Mouse (Mus musculus): ENCODE data around the gene Tmpo.
"Not testable (repeated sequence)": the region's sequence is repeated elsewhere in the genome, so short reads cannot be mapped to it uniquely, and the experiment has no call there.

Tmpo gene

DNA sequence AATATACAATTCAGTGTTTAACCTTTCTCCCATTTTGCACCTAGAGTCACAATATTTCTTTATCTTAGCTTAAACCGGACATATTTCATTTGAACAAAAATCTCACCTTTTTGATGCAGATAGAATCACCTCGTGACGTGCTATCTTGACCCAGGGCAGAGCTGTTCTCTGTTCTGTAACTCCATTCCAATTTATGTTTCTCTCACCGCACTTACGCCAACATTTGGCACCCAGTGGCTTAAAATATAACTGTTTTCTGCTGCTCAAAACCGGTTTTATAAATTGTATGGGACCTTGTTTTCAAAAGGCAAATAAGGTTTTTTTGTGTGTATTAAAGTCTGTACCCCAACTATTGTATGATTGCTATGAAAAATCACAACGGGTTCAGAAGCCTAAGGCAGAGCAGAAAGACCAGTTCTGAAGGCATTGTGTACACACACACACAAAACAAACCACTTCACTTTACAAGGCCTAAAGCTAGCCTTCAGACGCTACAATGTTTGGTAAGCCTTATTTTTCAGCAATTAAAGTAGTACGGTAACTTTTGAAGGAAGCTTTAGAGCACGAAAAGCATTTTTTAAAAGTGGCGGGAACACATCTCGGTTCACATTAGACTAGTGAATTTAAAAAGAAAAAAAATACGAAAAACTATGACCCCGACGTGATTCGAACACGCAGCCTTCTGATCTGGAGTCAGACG lies at the start of gene Tmpo:
Gene Tmpo, minus strand, starts transcription at position 555 of the 700 bp plus-strand sequence.
- no peak for DNase-seq

DNA sequence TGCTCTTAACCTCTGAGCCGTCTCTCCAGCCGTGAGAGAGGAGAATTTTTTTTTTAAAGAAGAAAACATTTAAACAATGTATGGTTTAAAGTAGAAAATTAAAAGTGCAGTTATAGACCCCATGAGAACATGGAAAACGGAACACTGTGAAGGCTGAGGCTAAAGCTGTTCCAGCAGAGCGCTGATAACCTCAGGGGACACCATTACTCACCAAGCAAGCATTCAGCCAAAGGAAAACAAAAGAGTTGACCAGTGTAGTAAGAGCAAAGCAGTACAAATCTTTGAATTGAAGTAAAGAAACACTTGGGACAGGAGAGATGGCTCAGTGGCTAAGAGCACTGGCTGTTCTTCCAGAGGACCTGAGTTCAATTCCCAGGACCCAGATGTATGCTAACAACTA lies 49.3 kb upstream of the Tmpo start:
- DNase-seq = no peak

DNA sequence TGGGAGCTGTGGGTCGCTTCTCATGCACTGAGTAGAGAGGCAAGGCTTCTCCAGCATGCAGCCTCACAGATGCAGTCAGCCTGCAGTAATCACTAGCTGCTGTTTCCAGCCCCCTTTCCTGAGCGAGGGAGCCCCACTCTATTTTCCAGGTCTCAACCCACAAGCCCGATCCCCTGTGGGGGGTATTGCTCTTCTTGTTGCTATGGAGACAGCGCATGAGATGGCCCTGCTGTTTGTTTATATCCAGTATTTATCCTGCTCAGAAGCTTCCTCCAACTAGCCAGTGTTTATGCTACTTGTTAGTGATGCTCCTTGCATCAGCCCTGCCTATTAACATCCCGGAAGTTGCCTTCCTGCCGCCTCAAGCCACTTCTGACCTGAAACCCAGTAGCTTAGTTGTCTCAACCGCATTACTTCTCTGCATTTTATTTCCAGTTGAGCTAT lies 48.4 kb upstream of the Tmpo start:
- DNase-seq = no peak

DNA sequence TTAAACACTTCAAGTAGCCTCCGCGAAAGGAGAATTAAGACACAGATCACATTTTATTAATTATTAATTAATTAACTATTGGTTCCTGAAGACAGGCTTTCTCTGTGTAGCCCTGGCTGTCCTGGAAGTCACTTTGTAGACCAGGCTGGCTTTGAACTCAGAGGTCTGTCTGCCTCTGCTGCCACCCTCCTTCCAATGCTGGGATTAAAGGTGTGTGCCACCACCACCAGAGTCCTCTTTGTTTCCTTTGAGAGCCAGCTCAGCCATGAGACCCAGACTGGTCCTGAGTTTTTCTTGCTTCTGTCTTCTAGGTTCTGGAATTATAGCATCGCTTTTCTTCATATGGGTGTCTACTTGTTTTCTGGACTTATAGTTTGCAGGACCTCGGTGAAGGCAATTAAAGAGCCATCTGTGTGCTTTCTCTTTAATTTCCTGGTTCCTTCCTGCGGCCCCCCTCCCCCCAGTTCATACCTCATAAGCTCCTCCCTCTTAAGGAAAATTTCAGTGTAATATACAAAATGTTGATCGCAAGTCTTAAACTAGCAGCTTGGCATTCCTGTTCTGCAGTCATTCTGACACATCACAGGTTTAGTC lies 47.9 kb upstream of the Tmpo start:
- DNase-seq = no peak

DNA sequence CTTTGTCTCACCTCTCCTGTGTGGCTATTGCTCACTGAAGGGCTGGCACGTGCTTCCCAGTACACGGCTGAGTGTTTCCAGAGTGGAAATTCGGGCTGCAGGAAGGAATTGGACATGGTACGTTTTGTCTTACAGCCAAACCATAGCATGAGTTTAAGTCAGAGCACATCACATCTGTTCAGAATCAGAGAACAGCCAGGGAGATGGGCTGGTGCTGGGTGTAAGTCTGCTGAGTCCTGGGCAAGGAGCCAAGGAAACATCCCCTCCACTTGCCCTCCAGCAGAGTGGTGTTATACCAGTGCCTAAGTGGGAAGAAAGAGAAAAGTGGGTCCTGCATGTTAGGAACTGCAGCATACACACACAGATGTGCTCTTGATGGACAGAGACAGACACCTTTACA lies 45.9 kb upstream of the Tmpo start:
- DNase-seq = no peak

DNA sequence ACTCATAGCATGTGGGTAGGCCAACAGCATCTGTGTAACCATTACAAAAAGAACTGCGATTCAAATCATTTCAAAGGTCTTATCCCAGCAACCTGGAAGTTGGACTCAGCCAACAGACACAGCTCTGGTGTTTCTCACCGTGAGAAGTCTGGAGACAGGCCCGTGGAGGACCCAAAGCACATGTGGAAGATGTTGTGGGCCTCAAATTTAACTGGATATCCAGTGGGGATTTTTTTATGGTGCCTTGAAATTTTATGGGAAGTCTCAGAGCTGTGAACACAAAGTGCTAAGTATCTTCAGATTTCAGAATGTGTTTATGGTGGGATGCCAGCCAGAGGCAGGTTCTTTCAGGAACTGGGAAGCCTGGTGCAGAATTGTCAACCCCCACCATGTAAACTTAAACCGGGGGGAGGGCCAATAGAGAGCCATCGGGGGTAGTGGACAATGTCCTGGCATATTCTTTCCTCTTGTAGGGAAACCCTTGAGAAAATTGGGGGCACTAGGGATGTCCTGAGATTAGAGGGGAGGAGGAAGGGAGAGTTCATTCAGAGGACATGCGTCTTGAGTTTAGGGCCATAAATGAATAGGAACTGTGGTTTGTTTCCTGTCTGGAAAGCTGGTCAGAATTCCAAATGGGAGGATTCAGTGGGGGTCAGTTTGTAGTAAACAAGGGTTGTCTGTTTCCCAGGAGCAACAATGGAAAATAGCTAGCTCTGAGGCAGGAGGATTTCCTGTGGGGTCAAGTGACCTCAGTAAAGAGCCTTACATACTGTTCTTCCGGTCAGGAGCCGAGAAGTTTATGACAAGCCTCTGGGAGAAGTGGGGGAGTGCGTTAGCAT lies 41.5 kb upstream of the Tmpo start:
- no peak for DNase-seq

DNA sequence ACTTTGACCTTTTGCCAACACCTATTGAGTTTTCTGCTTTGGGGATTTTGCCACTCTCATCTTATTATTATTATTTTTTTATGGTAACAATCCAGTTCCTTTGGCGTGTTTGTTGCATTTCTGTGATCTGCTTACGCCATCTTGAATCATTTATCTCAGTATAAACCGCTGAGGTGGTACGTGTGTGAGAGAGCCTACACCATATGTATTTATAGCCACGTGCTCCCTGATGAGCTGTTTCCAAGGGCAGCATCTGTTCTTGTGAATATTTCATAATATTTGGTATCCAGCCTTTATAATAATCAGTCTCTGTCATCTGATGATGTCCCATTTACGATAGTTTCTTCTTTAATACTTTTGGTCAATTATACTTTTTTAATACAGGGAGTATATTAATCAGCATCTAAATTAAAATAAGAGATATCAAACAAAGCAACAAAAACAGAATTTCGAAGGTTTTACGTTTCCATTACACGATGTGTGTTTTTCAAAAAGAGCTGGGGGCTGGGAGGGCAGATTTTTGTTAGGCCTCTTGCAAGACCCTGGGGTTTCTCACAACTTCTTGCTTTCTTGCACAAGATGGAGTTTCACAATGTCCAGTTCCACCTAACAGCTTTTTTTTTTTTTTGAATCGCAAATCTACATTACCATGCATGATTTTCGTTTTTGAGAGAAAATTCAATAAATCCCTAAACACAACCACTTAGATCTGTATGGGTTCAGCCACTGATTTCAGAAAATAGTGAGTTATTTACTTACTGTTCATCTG lies 28.0 kb upstream of the Tmpo start:
- no peak for DNase-seq

DNA sequence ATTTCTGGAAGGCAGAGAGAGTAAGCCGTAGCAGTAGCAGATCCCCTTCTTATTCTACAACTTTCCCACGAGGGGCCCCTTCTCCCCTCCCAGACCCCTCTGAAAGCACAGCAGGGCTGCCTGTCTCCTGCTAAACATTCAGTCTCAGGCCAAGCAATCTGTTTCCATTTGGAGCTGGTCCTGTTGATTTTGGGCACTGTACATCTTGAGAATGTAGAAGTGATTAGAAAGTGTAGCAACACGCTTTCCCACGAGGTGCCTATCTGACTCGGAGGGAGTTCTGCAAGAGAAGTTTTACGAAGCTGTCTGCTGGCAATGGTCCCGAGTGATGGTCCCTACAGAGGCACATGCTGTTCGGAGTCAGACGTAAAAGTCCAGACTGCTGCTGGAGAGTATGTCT lies 27.3 kb upstream of the Tmpo start:
- DNase-seq = no peak

DNA sequence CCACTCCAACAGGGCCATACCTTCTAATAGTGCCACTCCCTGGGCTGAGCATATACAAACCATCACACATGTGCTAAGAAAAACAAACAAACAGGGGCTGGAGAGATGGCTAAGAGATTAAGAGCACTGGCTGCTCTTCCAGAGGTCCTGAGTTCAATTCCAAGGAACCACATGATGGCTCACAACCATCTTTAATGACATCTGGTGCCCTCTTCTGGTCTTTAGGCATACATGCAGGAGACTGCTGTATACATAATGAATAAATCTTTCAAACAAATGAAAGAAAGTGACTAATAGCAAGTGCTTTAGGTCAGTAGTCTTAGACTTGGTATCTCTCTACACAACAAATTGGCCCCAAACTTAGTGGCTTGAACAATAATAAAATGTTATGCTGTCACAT lies 26.2 kb upstream of the Tmpo start:
- no peak for DNase-seq

DNA sequence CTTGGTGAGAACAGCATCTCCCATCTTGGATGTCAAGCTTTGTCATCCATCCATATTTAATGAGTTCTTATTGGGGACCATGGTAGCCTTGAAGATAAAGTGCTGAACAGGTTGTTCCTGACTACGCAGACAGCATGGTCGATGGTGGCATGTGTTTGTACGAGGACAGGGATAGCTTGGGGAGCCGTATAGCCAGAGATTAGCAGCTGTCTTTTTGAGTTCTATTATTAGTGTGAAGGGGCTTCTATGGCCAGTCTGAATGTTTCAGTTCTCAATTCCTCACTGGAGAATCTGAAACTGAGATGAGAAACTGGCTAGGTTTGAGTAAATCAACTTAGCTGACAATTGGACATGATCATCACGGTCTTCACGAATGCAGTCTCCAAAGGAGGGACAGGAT lies 24.5 kb upstream of the Tmpo start:
- no peak for DNase-seq

DNA sequence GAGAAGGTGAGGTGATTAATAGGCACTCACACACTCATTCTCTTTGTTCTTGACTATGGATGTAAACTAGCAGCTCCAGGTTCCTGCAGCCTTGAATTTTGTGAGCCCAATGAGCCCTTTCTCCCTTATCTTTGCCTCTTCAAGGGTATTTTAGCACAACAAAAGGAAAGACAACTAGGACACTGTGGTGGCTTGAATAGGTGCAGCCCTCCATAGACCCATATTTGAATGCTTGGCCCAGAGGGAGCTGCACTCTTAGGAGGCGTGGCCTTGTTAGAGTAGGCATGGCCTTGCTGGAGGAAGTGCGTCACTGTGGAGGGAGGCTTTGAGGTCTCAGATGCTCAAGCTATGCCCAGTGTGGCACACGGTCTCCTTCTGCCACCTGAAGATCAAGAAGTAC lies 19.5 kb upstream of the Tmpo start:
- no peak for DNase-seq

DNA sequence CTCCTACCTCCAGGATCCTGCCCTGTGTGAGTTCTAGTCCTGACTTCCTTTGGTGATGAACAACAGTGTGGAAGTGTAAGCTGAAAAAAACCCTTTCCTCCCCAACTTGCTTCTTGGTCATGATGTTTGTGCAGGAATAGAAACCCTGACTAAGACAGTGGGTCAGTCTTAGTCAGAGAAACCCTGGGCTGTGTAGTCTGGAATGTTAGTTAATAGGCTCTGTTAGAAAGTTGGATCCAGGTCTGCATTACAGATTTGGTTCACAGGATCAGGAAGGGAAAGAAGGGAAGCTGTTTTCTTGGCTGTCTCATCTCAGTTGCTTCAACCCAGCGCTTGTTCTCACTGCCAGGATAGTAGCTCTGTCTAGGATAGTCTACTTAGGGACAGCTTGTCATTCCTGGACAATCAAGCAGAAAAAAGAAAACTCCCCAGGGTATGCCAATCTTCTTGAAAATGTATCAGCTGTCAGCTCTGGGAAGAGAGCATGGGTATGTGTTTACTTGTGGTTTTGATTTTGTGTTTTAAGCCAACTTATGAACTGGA lies 18.2 kb upstream of the Tmpo start:
- DNase-seq = no peak

DNA sequence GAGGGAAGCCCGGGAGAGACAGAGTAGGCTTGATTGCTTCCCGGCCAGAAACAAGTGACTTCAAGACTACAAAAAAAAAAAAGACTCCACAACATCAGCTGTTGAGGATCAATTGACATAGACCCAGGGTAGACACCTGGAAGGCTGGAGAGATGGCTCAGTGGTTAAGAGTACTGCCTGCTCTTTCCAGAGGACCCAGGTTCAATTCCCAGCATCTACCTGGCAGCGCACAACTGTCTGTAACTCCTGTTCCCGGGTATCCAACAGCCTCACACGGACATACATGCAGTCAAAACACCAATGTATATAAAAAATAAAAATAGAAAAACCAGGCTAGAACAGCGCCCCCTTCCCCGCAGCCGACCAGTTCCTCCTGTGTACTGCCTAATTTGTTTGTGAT lies 16.6 kb upstream of the Tmpo start:
- no peak for DNase-seq

DNA sequence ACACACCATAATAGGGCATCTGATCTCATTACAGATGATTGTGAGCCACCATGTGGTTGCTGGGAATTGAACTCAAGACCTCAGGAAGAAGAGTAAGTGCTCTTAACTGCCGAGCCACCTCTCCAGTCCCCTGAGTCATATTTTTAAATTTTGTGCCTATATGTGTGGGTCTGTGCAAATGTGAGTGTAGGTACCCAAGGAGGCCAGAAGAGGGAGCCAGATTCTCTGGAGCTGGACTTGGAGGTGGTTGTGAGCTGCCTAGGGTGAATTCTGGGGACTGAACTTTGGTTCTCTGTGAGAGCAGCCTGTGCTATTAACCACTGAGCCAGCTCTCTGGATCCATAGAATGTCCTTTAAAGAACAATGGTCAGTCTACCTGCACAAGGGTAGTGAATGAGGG lies 15.7 kb upstream of the Tmpo start:
- no peak for DNase-seq

DNA sequence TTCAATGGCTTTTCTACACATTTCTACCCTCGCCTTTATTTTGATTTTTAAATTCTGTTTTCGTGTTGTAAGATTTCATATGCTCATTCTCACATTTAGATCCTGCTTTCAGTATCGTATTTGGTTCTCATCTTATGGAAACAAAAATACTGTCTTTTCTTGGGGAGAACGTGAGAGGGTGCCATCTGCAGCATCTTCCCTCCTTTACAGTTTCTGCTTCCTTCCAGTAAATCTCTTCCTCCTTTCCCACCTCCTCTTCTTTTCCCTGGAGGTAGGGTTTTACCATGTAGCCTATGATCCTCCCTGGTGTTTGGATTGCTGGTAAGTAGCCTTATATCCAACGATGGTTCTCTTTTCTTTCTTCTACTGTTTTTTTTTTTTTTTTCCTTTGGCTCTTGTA lies 14.6 kb upstream of the Tmpo start:
- DNase-seq = no peak

DNA sequence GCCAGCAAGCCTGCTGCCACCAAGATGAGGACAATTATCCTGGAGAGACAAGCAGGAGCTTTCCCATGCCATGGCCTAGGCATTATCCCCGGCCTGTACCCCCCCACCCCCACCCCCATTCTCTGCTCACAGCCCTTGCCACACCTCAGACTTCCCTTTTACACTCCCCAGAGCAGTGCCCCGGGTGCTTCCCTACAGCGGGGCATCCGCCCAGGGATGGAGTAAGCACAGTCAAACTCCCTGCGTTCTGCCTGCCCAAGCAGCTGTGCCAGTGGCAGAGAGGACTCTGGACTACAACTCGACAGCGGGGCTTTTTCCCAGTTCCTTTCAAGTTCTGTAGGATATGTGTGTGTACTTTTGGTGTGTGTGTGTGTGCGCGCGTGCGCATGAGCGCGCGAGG lies 14.0 kb upstream of the Tmpo start:
- DNase-seq = no peak

DNA sequence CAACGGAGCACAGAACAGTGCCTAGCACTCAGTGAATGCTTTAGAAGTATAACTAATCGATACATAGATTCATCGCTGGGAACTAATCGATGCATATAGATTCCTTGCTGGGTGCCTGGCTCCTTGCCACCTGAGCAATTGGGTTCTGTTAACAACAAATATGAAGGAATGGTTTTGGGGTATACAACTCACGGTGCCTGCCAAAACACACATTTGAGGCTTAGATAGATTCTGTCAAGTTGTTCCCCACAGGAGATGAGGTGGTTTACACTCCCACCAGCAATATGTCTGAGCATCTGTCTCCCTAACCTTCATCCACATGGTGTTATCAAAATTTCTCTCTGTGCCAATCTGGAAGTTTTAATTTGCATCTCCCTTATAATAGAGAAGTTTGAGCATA lies 10.7 kb upstream of the Tmpo start:
- DNase-seq = no peak

DNA sequence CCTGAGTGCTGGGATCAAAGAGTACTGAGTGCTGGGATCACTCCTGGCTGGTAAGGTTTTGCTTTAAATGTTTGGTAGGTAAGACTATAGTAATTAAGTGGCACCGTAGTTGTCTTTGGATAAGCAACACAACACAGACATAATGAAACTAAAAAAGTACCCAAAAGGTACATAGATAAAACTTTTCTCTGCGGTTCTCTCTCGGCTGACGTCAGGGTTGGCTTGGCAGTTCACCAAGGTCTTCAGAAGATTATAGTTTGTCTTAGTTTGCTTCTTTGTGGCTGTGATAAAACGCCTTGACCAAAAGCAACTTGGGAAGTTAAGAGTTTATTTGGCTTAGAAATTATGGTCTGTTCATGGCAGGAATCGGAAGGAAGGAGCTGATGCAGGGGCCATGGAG lies 8.4 kb upstream of the Tmpo start:
- DNase-seq = no peak

DNA sequence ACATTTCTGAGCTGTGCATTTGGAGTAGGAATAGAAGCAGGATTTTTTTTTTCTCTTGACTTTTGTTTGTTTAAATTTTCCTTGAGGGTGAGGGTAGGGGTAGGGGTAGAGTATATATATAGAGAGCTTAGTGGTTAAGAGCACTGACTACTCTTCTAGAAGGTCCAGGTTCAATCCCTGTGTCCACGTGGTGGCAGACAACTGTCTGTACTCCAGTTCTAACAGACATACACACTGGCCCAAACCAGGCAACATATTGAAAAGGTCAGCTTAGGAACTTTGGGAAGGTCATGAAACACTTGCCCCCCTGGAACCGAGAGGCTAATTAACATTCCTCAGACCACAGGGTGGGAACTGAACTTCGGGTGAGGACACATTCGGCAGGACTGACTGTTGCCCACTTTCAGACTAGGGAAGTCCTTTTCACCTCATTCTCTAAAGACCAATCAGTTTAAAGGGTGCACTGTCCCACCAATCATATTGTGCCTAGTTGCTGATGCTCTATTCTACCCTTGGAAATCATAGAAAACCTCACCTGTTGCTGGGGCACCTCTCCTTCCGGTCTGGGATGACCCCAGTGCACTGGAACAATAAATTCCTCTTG lies 7.7 kb upstream of the Tmpo start:
- DNase-seq = no peak

DNA sequence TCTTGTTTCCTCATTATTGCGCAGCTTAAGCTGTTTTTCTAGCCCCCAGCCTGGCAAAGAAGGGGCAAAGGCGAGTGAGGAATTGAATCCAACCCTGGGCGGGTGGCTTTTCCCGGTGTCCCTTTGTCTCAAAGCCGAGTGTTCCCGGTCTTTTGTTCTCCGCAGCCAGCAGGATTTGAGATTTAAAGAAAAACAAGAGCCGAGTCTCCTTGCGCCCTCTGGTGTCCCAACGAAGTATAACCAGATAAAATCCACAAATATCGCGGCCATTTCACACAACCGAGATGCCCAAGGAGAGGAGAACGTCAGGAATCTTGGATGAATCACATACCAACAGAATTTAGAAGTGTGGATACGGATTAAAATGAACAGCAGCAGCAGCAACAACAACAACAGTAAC lies 6.8 kb upstream of the Tmpo start:
- peak; percentile 79 for DNase-seq

DNA sequence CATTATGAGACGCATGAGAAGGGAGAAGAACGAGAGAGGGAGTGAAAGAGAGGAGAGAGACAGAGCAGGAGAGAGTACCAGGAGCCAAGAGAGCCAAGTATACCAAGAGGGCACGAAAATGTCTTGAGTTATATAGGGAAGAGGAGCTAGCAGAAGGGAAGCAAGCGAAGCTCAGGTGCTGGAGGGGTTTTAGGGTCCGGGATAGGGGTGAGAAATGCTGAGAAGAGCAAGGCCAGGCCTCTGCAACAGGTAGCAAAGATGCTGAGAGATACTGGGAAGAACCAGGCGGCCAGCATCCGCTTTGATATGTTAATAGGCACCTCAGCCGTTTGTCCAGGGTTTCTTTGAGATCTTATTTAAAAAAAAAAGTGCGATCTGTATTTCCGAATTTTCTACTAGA lies 6.2 kb upstream of the Tmpo start:
- DNase-seq = peak; percentile 30

DNA sequence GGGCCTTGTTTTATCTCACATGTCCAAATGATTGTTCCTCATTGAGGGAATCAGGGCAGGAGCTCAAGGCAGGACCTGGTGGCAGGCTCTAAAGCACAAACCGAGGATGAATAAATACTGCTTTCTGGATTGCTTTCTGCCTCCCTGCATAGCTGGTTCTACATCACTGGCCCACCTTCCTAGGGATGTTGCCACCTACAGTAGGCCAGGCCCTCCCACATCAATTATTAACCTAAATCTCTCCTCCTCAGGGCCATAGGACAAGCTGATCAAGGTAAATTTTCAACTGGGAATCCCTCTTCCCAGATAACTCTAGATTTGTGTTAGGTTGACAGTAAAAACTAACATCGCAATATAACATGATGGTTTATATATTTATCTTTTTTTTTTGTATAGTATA lies 4.6 kb upstream of the Tmpo start:
- DNase-seq = no peak

DNA sequence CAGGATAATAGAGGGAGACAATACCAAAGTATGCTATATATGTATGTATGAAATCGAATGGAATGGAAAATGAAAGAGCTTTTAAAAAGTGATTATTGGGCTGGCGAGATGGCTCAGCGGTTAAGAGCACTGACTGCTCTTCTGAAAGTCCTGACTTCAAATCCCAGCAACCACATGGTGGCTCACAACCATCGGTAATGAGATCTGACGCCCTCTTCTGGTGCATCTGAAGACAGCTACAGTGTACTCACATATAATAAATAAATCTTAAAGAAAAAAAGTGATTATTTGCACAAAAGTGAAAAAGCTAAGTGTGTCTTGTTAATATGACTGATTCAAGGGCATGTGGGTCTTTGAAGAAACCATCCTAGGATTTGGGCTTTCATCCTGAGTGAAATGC lies 3.8 kb upstream of the Tmpo start:
- DNase-seq = not testable (repeated sequence)
